Mouse (Mus musculus): ENCODE measurements around the gene Itpkc. TPM values are rescaled to one million over a fixed set of nuclear protein-coding genes. Genes with fewer than 3 reads are reported as not detected.

The Itpkc gene
- polyA plus RNA-seq, 1 experiment from 2014 or later: 8.5 TPM

DNA sequence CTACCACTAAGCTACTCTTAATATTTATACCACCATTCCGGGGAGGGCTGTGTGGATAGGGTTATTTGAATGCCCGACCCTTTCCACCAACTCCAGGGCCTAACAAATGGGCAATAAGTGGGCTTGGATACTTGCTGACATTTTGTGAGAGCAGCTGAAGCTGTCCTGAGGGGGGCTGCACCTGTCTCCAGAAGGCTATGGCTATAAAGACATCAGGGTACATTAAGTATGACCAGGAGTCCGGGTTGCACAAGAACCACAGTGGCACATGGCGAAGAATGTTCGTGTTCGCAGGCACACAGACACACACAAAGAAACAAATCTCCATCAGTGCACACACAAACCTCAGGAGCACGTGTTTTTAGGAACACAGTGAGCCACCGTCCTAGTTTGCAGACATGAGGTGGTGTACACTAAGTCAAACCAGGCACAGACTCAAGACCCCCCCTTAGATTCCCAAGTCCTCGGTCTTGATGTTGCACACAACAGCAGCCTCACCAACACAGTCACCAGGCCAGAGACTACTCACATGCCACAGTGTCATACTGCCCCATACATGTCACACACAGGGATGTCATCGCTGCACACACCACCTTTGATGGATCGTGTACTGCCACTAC, 60.9 kb downstream of the Itpkc start:
- no peaks in the 10 kb centered on the region for H3K9me3 ChIP-seq (ENCODE audit: control insufficient read depth, low read depth, low read length)
- WGBS: 75% methylated on average over 11 of the region's 11 CpGs
- peaks cover 22% of the 10 kb centered on the region for H3K36me3 ChIP-seq (ENCODE audit: control insufficient read depth, insufficient read depth, low read length)

DNA sequence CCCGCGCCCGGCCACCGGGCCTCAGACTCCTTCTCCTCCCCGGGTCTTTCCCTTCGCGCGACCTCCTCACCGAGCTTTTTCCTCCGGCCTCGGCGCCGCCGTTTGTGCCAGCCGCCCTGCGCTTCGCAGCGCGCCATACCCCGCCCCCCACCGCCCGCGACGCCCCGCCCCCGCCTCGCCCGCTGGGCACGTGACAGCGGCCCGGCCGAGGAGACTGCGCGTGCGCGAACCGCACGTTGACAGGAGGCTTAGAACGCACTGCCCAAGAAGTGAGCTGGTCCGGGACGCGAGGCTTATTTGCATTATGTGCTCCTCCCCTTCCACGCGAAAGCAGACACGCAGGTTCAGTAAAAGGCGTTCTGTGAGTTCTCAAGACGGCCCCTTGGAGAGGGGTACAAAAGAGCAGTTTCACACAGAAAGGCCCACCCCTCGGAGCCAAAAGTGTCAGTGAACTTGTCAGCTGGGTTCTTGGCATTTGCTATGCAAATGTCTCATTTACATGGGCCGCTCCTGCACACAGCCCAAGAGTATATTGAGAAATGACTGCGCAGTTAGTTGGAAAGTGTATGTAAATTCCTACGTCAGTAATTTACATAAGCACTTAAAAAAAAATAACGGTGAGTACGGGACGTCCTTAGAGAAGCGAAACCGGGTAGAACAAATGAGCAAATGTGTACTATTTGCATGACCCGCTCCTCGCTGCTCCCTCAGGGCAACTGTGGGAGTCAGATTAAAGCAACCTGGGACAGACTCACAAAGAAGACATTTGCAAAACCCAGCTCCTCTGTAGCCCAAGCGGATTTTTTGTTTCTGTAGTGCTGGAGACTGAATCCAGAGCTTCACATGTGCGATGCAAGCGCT, 61.6 kb downstream of the Itpkc start, which contains the start of gene Egln2:
Gene Egln2 (minus strand): TSS at position 189 of the 861 bp plus-strand sequence.
- peak; percentile 87 for ATAC-seq (ENCODE audit: insufficient number of reproducible peaks, insufficient read depth, low FRiP score, low read depth)
- Histone ChIP-seq H3K9me3 (ENCODE audit: control insufficient read depth, low read depth, low read length) (no peaks in the 10 kb centered on the region), H3K4me1 (ENCODE audit: control insufficient read depth, insufficient read depth, low read length) (peaks cover 37% of the 10 kb centered on the region), H3K9ac (replicated peaks; ENCODE audit: low read depth, low read length) (peak within 1 kb of the TSS; percentile 76), H3K27ac (ENCODE audit: low read length) (peak within 1 kb of the TSS; percentile 97), H3K36me3 (ENCODE audit: control insufficient read depth, insufficient read depth, low read length) (peaks cover 24% of the 10 kb centered on the region), H3K4me2 (replicated peaks; ENCODE audit: low read depth, low read length) (peak within 1 kb of the TSS; percentile 88), H3K4me3 (ENCODE audit: low read depth, low read length) (peak within 1 kb of the TSS; percentile 74), H3K27me3 (ENCODE audit: control insufficient read depth, insufficient read depth, low read length) (no peaks in the 10 kb centered on the region)
- 1% methylated on average over 58 of the region's 61 CpGs for WGBS

More for the DNA sequence above, 60.9 kb downstream of the Itpkc start:
- no peaks in the 10 kb centered on the region for H3K27me3 ChIP-seq (ENCODE audit: control insufficient read depth, insufficient read depth, low read length)
- H3K4me1 ChIP-seq (ENCODE audit: control insufficient read depth, insufficient read depth, low read length): peaks cover 37% of the 10 kb centered on the region
- peak overlapping the region; percentile 76; the same call in 1 of the 2 replicates for H3K9ac ChIP-seq (replicated peaks; ENCODE audit: low read depth, low read length)
- H3K27ac ChIP-seq (ENCODE audit: low read length): peak overlapping the region; percentile 97; the same call in 1 of the 2 replicates
- peak overlapping the region; percentile 88 for H3K4me2 ChIP-seq (replicated peaks; ENCODE audit: low read depth, low read length)
- peak overlapping the region; percentile 74 for H3K4me3 ChIP-seq (ENCODE audit: low read depth, low read length)
- no peak for ATAC-seq (ENCODE audit: insufficient number of reproducible peaks, insufficient read depth, low FRiP score, low read depth)

DNA sequence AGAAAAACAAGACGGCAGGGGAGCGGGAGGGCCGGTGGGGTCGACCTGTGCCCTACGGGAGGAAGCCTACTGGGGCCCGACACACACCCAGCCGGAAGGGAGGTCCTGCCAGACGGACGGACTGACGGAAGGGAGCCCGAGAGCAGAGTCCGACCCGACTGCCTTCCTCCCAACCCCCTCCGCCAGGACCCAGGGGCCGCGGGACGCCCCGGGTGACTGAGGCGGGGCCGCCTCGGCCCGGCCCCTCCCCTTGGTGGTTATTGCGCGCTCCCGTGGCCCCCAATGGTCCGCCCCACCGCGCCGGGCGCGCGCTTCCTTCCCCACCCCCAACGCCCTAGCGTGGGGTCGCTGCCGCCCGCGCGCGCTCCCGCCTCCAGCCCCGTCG, 62.2 kb downstream of the Itpkc start:
- peak overlapping the region; percentile 74 for H3K4me3 ChIP-seq (ENCODE audit: low read depth, low read length)
- peak overlapping the region; percentile 76 for H3K9ac ChIP-seq (replicated peaks; ENCODE audit: low read depth, low read length)
- ATAC-seq (ENCODE audit: insufficient number of reproducible peaks, insufficient read depth, low FRiP score, low read depth): peak; percentile 78
- H3K9me3 ChIP-seq (ENCODE audit: control insufficient read depth, low read depth, low read length): no peaks in the 10 kb centered on the region
- H3K27ac ChIP-seq (ENCODE audit: low read length): peak overlapping the region; percentile 97
- H3K36me3 ChIP-seq (ENCODE audit: control insufficient read depth, insufficient read depth, low read length): peaks cover 24% of the 10 kb centered on the region
- WGBS: 0% methylated on average over 39 of the region's 43 CpGs
- peak overlapping the region; percentile 88 for H3K4me2 ChIP-seq (replicated peaks; ENCODE audit: low read depth, low read length)
- H3K27me3 ChIP-seq (ENCODE audit: control insufficient read depth, insufficient read depth, low read length): no peaks in the 10 kb centered on the region
- peaks cover 37% of the 10 kb centered on the region for H3K4me1 ChIP-seq (ENCODE audit: control insufficient read depth, insufficient read depth, low read length)

DNA sequence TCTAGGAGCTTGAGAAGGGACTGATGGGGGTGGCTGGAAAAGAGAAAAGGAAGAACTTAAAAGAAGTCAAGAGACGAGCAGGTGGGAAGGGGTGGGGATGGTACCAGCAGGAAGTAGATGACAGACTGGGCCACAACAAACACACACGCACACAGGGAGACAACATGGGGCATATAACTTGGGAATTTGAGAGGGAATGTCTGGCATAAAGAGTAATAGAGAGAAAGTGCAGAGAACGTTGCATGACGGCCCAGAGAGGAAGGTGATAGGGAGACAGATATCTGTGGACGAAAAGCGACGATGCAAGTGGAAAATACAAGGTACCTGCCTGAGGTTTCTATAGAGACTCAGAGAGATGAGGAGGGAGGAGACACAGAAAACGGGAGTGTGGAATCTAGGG, 62.8 kb downstream of the Itpkc start:
- Histone ChIP-seq H3K27ac (ENCODE audit: low read length) (peak overlapping the region; percentile 97), H3K27me3 (ENCODE audit: control insufficient read depth, insufficient read depth, low read length) (no peaks in the 10 kb centered on the region), H3K36me3 (ENCODE audit: control insufficient read depth, insufficient read depth, low read length) (peaks cover 26% of the 10 kb centered on the region), H3K4me1 (ENCODE audit: control insufficient read depth, insufficient read depth, low read length) (peaks cover 37% of the 10 kb centered on the region), H3K4me3 (ENCODE audit: low read depth, low read length) (peak overlapping the region; percentile 74), H3K9ac (replicated peaks; ENCODE audit: low read depth, low read length) (peak overlapping the region; percentile 76), H3K4me2 (replicated peaks; ENCODE audit: low read depth, low read length) (peak overlapping the region; percentile 88), H3K9me3 (ENCODE audit: control insufficient read depth, low read depth, low read length) (no peaks in the 10 kb centered on the region)
- no peak for ATAC-seq (ENCODE audit: insufficient number of reproducible peaks, insufficient read depth, low FRiP score, low read depth)
- WGBS: 3% methylated on average over 8 of the region's 8 CpGs

DNA sequence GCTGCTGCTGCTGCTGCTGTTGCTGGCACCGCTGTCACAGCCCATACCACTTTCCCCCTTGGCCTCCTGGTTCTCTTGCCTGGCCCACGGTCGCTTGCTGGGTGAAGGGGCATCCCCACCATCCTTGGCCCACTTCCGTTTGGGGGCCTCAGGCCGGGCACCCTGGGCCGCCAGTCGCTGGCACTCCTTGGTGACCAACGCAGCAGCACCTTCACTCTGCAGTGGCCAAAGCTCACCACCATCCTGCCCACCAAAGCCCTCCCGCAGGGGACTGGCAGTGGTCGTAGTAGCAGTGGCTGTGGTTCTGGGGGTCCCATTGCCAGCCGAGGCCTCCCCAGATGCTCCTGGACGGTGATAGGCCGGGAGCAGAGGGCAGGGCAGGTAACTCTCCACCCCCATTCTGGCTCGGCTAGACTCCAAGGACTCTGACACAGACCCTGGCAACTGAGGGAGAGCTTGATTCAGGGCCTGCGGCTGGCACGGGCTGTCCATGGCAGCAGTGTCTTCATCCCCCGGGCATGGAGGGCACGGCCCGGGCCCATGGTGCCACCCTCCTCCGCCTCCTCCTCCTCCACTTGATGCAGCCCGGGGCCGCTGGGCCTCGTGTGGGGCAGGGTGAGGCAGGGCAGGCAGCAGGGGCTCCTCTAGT, 63.3 kb downstream of the Itpkc start:
- Histone ChIP-seq H3K4me1 (ENCODE audit: control insufficient read depth, insufficient read depth, low read length) (peaks cover 37% of the 10 kb centered on the region), H3K36me3 (ENCODE audit: control insufficient read depth, insufficient read depth, low read length) (peaks cover 29% of the 10 kb centered on the region), H3K4me3 (ENCODE audit: low read depth, low read length) (peak overlapping the region; percentile 74), H3K9ac (replicated peaks; ENCODE audit: low read depth, low read length) (peak overlapping the region; percentile 76; the same call in 1 of the 2 replicates), H3K27ac (ENCODE audit: low read length) (no peak overlapping the region), H3K27me3 (ENCODE audit: control insufficient read depth, insufficient read depth, low read length) (no peaks in the 10 kb centered on the region), H3K9me3 (ENCODE audit: control insufficient read depth, low read depth, low read length) (no peaks in the 10 kb centered on the region), H3K4me2 (replicated peaks; ENCODE audit: low read depth, low read length) (peak overlapping the region; percentile 88)
- WGBS: 64% methylated on average over 23 of the region's 23 CpGs
- no peak for ATAC-seq (ENCODE audit: insufficient number of reproducible peaks, insufficient read depth, low FRiP score, low read depth)

DNA sequence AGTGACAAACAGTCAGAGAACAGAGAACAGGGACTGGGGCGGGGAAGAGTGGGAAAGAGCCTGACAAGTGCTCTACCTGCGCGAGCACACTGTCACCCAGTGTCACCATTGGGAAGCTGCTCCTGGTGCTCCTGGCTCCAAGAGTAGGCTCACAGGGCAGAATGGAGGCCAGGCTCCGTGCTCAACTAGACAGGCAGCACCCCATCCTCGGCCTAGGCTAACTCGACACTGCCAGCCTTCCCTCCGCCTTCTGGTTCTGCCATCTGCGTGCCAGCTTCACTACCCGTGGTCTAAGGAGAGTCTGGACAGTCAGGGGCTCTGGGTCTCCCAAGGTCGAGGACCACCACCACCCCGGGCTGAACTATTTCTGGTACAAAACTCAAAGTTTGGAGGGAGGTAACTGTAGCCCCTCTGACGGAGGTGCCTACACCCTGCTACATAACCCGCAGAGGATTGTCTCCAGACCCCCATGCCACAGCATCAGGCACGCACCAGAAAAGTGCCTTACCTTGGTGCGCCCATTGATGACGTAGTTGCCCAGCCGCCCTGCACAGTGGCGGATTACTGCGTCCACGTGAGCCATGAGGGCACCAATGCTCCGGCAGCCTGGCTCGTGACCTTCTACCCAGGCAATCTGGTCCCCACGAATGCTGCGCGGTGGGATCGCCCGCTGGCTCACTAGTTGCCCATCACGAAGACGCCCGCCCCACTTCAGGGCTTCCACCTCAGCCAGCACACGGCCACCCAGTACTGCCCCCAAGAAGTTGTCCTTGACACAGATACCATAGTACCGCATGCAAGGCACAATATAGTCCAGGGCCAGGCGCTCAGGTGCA, 64.1 kb downstream of the Itpkc start:
- 75% methylated on average over 33 of the region's 33 CpGs for WGBS
- peak overlapping the region; percentile 74; the same call in 1 of the 2 replicates for H3K4me3 ChIP-seq (ENCODE audit: low read depth, low read length)
- no peak for ATAC-seq (ENCODE audit: insufficient number of reproducible peaks, insufficient read depth, low FRiP score, low read depth)
- H3K4me2 ChIP-seq (replicated peaks; ENCODE audit: low read depth, low read length): peak overlapping the region; percentile 88
- 0 out of 2 replicates have a peak overlapping the region, but pooled peaks have one; percentile 6 for H3K9ac ChIP-seq (replicated peaks; ENCODE audit: low read depth, low read length)
- peaks cover 33% of the 10 kb centered on the region for H3K36me3 ChIP-seq (ENCODE audit: control insufficient read depth, insufficient read depth, low read length)
- H3K27ac ChIP-seq (ENCODE audit: low read length): no peak overlapping the region
- H3K4me1 ChIP-seq (ENCODE audit: control insufficient read depth, insufficient read depth, low read length): peaks cover 37% of the 10 kb centered on the region
- no peaks in the 10 kb centered on the region for H3K27me3 ChIP-seq (ENCODE audit: control insufficient read depth, insufficient read depth, low read length)
- H3K9me3 ChIP-seq (ENCODE audit: control insufficient read depth, low read depth, low read length): no peaks in the 10 kb centered on the region

DNA sequence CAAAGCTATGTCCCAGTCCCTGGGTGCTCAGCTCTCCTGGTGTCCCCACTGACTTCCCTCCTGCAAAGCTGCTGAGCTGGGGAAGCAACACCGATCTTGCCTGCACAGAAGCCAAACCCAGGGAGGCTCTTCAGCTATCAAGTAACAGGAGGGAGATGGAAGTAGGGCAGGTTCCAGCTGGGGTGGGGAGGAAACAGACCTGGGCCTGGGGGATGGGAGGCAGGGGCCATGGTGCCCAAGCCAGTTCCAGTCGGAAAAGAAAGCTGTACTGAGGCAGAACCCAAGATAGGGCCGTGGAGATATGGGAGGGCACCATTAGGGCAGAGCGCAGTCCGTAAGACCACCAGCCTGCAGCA, 65.0 kb downstream of the Itpkc start:
- ATAC-seq (ENCODE audit: insufficient number of reproducible peaks, insufficient read depth, low FRiP score, low read depth): no peak
- WGBS: 68% methylated on average over 5 of the region's 5 CpGs
- H3K9ac ChIP-seq (replicated peaks; ENCODE audit: low read depth, low read length): no peak overlapping the region
- H3K4me3 ChIP-seq (ENCODE audit: low read depth, low read length): no peak overlapping the region
- H3K9me3 ChIP-seq (ENCODE audit: control insufficient read depth, low read depth, low read length): no peaks in the 10 kb centered on the region
- no peak overlapping the region for H3K27ac ChIP-seq (ENCODE audit: low read length)
- no peaks in the 10 kb centered on the region for H3K27me3 ChIP-seq (ENCODE audit: control insufficient read depth, insufficient read depth, low read length)
- peak overlapping the region; percentile 88; the same call in 1 of the 2 replicates for H3K4me2 ChIP-seq (replicated peaks; ENCODE audit: low read depth, low read length)
- peaks cover 40% of the 10 kb centered on the region for H3K36me3 ChIP-seq (ENCODE audit: control insufficient read depth, insufficient read depth, low read length)
- peaks cover 37% of the 10 kb centered on the region for H3K4me1 ChIP-seq (ENCODE audit: control insufficient read depth, insufficient read depth, low read length)
